Comparison of ENCODE assay signal across 24 mouse cellular contexts in the genomic region with DNA sequence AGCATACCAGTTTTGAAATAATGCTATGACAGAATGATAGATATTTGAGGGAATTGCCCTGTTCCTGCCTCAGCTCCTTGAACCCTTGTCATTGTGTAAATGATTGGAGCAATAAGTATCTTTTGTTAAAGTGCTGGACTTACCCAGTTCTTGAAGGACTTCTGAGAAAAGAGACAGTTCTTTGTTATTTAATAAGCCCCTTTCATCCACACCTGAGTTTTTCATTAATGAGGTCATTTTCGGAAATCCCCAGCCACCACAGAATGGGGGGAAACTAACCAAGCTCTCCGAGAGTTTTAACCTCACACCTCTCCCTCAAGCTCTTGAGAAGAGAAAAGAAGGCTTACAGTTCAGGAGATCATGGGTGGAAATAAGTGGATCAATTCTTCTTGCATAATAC.
"Had no signal": no experiment of that assay in that cellular context is flagged by ENCODE, and none has a peak within 500 bp of the region (broad histone marks: within the 10 kb centered on the region; RNA-seq: fewer than 3 reads in every experiment).

No protein-coding gene starts in this region.

- H3K27ac ChIP-seq: embryonic facial prominence, embryonic 10.5 days; embryonic facial prominence, embryonic 12.5 days; embryonic facial prominence, embryonic 13.5 days; embryonic facial prominence, embryonic 15.5 days; forebrain, embryonic 10.5 days; forebrain, embryonic 12.5 days; forebrain, embryonic 13.5 days; forebrain, embryonic 15.5 days; gastrocnemius, adult 2 months; heart, adult 2 months; heart, embryonic 10.5 days had no signal

- H3K9me3 ChIP-seq: embryonic facial prominence, embryonic 10.5 days; embryonic facial prominence, embryonic 12.5 days; embryonic facial prominence, embryonic 13.5 days; embryonic facial prominence, embryonic 15.5 days; forebrain, embryonic 10.5 days; forebrain, embryonic 12.5 days; forebrain, embryonic 13.5 days; forebrain, embryonic 15.5 days; heart, embryonic 10.5 days had no signal

- H3K9ac ChIP-seq: embryonic facial prominence, embryonic 12.5 days; embryonic facial prominence, embryonic 13.5 days; embryonic facial prominence, embryonic 15.5 days; forebrain, embryonic 12.5 days; forebrain, embryonic 13.5 days; forebrain, embryonic 15.5 days; forebrain, postnatal 0 days had no signal

- H3K36me3 ChIP-seq: embryonic facial prominence, embryonic 10.5 days; embryonic facial prominence, embryonic 12.5 days; embryonic facial prominence, embryonic 13.5 days; embryonic facial prominence, embryonic 15.5 days; forebrain, embryonic 10.5 days; forebrain, embryonic 12.5 days; forebrain, embryonic 15.5 days; heart, embryonic 10.5 days had no signal

- H3K4me1 ChIP-seq: embryonic facial prominence, embryonic 10.5 days; embryonic facial prominence, embryonic 12.5 days; embryonic facial prominence, embryonic 13.5 days; embryonic facial prominence, embryonic 15.5 days; forebrain, embryonic 13.5 days; heart, embryonic 10.5 days had no signal

- H3K4me3 ChIP-seq: embryonic facial prominence, embryonic 10.5 days; embryonic facial prominence, embryonic 12.5 days; embryonic facial prominence, embryonic 13.5 days; embryonic facial prominence, embryonic 15.5 days; erythroblast, embryonic 14.5 days; forebrain, embryonic 10.5 days; forebrain, embryonic 12.5 days; forebrain, embryonic 13.5 days; forebrain, embryonic 15.5 days; gastrocnemius, adult 2 months; heart, adult 2 months; heart, embryonic 10.5 days had no signal

- DNase-seq: cerebellum, postnatal 10 days; cerebellum, postnatal 14 days; cerebellum, postnatal 25 days; cerebellum, postnatal 36 days; embryo, embryonic 11 days; forebrain, postnatal 0 days; gastrocnemius, adult 2 months; gastrocnemius, postnatal 10 days; gastrocnemius, postnatal 14 days; gastrocnemius, postnatal 25 days; gastrocnemius, postnatal 36 days; heart, adult 11 months; heart, adult 18-20 months; heart, adult 2 months had no signal
